Mouse (Mus musculus): Measurements from ENCODE around the gene March9.
"Not testable (repeated sequence)": the region's sequence is repeated elsewhere in the genome, so short reads cannot be mapped to it uniquely, and the experiment has no call there.

Gene March9

DNA sequence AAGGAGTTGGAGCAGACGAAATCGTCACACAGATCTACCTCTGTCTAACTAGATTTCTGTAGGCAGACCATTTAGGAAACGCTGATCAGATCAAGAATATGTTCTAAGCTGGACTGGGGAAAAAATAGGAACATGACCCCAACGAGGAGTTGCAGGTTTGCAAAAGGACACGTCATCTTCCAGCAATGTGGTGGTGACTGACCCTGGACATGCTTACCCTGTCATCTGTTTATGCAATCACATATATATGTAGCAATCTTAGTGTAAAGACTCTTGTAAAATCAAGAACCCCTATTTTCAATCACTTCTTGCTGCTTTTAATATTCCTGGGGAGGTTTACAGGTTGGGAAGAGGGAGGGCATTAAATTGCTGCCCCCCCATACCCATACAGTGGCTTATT is 2.5 kb upstream of the March9 start:
- no peak for DNase-seq (ENCODE audit: low spot score in 2 of 2)

- not testable (repeated sequence) for DNase-seq (ENCODE audit: low spot score in 2 of 2)
Measured at GRCm38 (mm10) chr10:127062101-127062500, 2.1 kb upstream of the March9 start.

- no peak for DNase-seq (ENCODE audit: low spot score in 2 of 2)
Measured at GRCm38 (mm10) chr10:127061513-127061912, 1.5 kb upstream of the March9 start.

DNA sequence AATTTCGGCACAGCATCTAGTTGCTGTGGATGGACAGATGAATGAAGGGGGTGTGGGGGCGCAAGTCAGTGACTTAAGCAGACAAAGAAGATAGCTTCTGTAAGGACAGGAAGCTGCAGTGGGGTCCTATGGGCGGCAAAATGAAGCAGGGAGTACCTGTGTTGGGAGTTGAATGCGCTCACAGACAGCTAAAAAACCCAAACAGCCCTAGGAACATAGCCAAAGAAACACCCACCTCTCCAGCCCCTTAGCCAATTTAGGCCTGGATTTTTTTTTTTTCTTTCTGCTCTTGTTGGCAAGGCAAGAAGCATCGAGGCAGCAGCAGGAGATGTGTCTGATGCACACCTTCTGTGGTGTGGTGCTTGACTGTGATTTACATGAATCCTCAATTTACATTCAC is 1.1 kb upstream of the March9 start:
- DNase-seq (ENCODE audit: low spot score in 2 of 2), result no peak

DNA sequence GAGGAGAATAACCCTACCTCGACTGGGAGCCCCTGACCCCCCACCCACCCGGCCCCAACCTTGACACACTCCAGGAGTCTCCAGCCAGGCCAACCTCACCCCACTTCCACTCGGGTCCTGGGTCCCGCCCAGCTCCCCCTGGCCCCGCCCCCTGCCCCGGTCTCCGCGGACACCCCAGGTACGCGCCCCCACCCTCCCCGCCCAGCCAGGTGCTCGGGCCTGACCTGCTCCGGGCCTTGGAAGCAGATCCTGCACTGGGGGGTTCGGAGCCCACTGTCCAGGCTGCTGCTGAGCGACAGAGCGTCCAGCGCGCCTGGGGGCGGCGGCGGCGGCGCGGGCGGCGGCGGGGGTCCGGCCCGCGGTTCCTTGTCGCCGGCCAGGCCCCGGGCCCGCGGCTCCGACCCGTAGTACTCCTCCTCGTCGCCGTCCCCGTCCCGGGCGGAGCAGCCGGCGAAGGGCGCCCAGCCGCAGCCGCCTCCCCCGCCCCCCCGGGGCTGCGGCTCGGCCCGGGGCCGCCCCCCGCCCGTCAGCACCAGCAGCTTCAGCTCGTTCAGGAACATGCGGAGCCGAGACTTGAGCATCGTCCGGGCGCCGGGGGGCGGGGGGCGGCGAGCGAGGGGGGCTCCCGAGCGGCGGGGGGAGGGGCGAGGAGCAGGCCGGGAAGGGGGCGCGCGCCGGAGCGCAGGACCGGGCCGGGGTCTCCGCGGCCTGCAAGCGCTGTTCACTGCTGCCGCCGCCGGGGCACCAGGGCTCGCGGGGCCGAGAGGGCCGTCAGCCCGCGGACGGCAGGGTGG is 613 bp downstream of the March9 start:
- no peak for DNase-seq (ENCODE audit: low spot score in 2 of 2)

GRCm38 (mm10) chr10:127058708-127059107 is 1.3 kb downstream of the March9 start:
- no peak for DNase-seq (ENCODE audit: low spot score in 2 of 2)

DNA sequence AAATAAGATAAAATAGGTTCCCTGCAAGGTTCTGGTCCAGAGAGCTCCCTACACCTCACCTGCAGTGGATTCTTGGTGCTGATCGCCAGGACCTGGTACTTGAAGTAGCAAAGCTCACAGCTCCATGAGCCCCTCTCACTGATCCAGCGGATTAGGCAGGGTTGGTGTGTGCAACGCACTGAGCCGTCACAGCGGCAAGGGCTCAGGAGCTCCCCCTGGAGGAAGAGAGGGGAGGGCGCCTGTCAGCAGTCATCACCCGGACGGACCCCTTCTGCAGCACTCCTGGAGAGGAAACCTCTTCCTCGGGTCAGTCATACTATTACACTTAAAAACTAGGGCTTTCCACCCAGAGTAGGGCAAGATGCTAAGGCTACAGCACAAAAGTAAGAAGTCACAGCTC is 1.8 kb downstream of the March9 start:
- DNase-seq (ENCODE audit: low spot score in 2 of 2), result peak; percentile 74 to 81

DNA sequence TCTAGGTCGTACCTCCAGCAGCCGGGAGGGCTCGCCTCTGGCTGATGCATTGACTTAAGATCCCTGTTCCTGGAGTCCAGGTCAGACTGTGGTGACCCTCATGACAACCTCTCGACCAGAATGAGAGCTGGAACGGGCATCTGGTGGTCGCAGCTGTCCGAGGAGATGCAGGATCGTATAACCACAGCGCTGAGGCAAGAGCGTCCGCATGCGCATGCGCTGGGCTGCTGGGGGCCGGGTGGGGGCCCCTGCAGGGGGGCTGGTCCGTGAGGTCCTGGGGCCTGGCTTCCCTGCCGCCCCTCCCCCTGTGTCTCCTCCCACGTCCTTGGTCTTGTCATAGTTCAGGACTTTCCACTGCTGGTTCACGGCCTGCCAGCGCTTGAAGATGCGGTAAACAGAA is 3.5 kb downstream of the March9 start:
- DNase-seq (ENCODE audit: low spot score in 2 of 2), result no peak

DNA sequence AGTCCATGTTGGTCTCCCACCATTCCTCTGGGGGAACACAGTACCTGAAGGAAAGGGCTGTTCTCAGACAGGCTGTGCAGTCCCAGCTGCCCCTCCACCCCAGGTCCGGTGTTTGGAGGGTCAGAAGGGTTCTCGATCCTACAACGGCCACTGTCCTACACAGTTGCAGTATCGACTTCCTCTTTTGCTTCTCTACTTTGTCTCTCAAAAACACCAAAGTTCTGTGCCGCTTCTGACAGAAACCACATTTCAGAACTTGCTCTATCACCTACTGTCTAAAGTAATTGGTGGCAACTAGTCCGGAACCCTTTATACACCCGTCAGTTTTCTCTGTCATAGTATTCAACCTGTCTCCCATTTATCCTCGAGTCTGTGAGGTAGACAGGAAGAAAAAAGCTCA is 4.6 kb downstream of the March9 start:
- DNase-seq (ENCODE audit: low spot score in 2 of 2), result no peak

GRCm38 (mm10) chr10:127054646-127055045 is 5.3 kb downstream of the March9 start:
- no peak for DNase-seq (ENCODE audit: low spot score in 2 of 2)

DNA sequence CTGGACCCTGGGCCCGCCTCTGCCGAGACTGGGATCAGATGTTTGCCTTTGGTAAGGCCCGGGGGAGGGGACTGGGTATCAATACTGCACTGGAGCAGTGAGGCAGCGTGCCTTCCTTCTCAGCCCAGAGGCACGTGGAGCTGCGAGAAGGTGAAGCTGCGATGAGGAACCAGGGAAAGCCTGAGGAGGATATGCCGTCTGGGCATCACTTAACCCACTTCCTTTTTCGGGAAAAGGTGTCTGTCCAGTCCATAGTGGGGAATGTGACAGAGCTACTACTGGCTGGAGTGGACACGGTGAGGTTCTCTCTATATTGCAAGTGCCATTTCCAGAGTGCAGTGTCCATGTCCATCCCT is 9.9 kb downstream of the March9 start:
- DNase-seq (ENCODE audit: low spot score in 2 of 2), result no peak

DNA sequence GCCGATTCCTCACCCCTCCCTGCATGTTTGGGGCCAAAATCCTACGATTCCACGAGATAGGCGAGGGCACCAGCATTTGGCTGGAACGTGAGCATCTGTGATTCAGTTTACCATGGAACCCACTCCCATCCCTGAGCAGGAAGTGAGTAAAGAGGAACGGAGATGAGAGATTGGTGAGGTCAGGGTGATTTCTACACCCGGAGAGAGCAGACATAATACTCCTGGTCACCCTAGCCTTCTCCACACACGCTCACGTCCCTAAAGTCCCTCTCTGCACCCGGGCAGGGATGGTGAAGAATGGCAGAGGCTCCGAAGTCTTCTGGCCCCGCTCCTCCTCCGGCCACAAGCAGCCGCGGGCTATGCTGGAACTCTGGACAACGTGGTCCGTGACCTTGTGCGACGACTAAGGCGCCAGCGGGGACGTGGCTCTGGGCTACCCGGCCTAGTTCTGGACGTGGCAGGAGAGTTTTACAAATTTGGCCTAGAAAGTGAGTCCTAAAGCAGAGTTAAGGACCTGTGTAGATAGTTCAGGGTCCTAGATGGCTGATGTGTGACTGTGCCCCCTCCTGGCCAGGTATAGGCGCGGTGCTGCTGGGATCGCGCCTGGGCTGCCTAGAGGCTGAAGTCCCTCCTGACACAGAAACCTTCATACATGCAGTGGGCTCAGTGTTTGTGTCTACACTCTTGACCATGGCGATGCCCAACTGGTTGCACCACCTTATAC is 10.4 kb downstream of the March9 start:
- DNase-seq (ENCODE audit: low spot score in 2 of 2), result no peak

GRCm38 (mm10) chr10:127048608-127049394 is 11.2 kb downstream of the March9 start:
- no peak for DNase-seq (ENCODE audit: low spot score in 2 of 2)

GRCm38 (mm10) chr10:127047954-127048353 is 12.0 kb downstream of the March9 start, which contains the start of gene Cyp27b1:
Gene Cyp27b1, plus strand, starts transcription at chr10:127048250.
- no peak for DNase-seq (ENCODE audit: low spot score in 2 of 2)

GRCm38 (mm10) chr10:127043187-127043586 is 16.8 kb downstream of the March9 start:
- DNase-seq (ENCODE audit: low spot score in 2 of 2), result no peak

GRCm38 (mm10) chr10:127042468-127043115 is 17.4 kb downstream of the March9 start:
- no peak for DNase-seq (ENCODE audit: low spot score in 2 of 2)

- DNase-seq (ENCODE audit: low spot score in 2 of 2), result peak; percentile 90 to 94
Measured at GRCm38 (mm10) chr10:127041774-127042338, 18.1 kb downstream of the March9 start.

DNA sequence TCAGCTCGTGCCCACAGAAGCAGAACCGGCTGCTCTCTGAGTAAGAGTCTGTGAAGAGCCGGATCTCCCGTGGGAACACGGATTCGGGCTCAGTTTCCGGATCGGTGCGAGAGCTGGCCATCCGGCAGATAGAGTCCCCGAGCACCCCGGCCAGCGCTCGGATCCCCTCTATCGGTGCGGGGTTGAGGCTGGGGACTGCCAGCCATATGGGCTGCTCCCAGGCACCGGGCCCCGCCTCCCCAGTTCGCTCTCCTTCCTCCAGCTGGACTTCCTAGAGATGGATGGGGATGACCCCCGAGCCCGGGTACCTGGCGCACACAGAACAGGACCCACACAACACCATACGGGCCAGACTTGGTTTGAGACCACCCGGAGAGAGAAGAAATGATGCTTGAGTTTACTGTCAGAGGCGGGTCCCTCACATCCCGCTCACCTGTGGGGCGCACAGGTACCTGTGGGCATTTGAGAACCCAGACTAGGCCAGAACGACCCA is 18.7 kb downstream of the March9 start, which contains the start of the genes Mettl1 and Eef1akmt3:
TSS of gene Mettl1 (plus strand) at position 141 of the 493 bp plus-strand sequence.
TSS of gene Eef1akmt3 (minus strand) at position 240 of the 493 bp plus-strand sequence.
- DNase-seq (ENCODE audit: low spot score in 2 of 2), result peak in 1 of 2 experiments; percentile 53

DNA sequence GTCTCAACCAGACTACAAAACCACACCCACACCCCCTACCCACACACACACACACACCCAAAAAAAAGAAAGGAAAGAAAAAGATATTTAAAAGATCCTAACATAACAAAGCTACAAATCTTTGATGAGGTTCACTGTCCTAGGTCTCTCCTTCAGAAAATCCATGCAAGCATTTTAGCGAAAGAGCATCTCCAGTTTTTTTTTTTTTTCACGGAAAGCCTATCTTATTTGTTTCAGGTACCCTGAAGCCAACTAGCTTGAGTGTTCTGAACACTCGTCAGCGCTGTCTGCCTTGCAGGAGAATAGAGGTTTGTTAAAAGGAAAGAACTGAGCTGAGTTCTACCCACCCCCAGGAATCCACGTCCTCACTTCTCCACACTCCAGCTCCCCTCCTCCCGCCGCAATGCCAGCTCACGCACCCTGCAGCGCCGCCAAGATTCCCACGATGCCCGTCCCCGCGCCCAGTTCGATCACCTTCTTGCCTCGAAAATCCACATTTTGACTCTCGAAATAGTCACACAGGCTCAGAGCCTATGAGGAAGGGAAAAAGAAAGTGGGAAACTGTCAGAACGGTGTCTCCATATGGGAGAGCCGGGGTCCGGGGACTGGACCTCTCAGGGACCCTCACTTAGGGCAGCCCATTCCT is 19.3 kb downstream of the March9 start:
- DNase-seq (ENCODE audit: low spot score in 2 of 2), result peak; percentile 42 to 55

DNA sequence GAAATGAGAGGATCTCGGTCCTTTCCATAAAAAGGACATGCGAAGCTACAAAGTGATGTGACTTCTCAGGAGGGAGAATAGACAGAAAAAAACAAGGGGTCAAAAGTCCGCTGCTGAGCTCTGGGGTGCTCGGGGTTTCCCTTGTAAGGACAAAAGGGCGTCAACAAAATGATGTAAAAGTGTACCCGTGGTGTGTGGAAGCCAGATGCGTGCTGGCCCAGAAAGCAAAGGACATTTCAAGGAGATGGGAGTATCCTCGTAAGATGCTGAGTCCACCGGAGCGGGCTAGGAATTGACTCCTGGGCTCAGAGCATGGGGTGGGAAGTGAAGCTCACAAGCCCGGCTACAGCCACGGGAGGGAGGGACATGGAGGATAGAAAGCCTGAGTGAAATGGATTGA is 22.3 kb downstream of the March9 start:
- DNase-seq (ENCODE audit: low spot score in 2 of 2), result no peak

DNA sequence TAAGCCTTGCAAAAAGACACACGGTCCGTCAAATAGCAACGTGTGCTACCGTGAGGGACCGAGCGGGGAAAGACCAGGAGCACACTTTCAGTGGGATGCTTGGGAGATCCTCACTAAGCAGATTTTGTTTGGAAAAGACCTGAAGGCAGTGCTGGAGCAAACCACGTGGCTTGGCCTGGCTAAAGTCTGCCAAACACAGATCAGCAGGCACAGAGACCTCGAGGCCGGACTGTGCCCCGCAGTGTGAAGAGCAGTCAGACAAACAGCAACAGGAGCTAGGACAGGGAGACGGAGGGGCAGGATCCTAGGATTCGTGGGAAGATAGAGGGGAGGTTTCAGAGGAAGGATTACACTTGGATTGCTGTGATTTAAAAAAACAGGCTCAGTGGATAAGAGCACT is 23.7 kb downstream of the March9 start:
- DNase-seq (ENCODE audit: low spot score in 2 of 2), result no peak
